Mouse (Mus musculus): ENCODE measurements around the gene Furin.

- TF ChIP-seq EP300 (IDR thresholded peaks at IDR 0.05; ENCODE audit: low read length): no peak; the same call in 1 of the 2 replicates
- TF ChIP-seq BHLHE40 (IDR thresholded peaks at IDR 0.05; ENCODE audit: low read depth, low read length): no peak
- TF ChIP-seq POLR2A (IDR thresholded peaks at IDR 0.05; ENCODE audit: low read depth, low read length): no peak
- no peak for TF ChIP-seq CTCF (conservative IDR thresholded peaks at IDR 0.05 in 1 of 2, IDR thresholded peaks at IDR 0.05 in 1 of 2; ENCODE audit: low read depth in 2 of 2, low read length in 2 of 2)
Measured at GRCm38 (mm10) chr7:80416969-80417368, 11.7 kb upstream of the Furin start.
